Mouse (Mus musculus): ENCODE measurements around the gene 1700022I11Rik. TPM values are rescaled to one million over a fixed set of nuclear protein-coding genes. Genes with fewer than 3 reads are reported as not detected.
A peak's percentile ranks its signal among the peaks of the same experiment; 100 is the strongest.

Gene 1700022I11Rik
- polyA plus RNA-seq, 1 experiment: not detected

DNA sequence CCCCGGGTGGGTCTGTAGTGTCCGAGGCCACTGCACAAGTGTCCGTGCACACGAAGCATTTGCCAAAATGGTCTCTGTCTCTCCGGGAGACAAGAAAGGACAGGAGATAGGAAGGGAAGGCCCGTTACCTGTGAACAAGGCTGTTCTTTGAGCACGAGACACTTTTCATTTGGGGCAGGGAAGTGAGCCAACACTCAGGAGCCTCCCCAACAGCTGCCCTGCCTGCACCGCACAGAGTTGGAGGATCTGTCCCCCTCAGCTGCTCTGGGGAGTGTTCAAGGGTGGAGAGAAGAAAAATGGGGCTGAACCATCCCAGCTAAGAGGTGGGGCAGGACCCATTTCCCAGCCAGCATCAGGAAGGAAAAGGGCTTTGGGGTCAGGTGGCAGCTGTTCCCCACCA is 11.4 kb upstream of the 1700022I11Rik start:
- H3K27me3 ChIP-seq (replicated peaks; ENCODE audit: control insufficient read depth, insufficient read depth, low read length): no peaks in the 10 kb centered on the region
- no peak overlapping the region for H3K4me3 ChIP-seq (ENCODE audit: insufficient read depth, low read depth, low read length)
- DNase-seq: no peak
- H3K27ac ChIP-seq (ENCODE audit: insufficient read depth, low read depth, low read length): no peak overlapping the region
- WGBS: 79% methylated on average over 8 of the region's 8 CpGs
- no peaks in the 10 kb centered on the region for H3K36me3 ChIP-seq (ENCODE audit: control insufficient read depth, insufficient read depth, low read length)
- no peak for TF ChIP-seq CTCF (conservative IDR thresholded peaks at IDR 0.05; ENCODE audit: insufficient read depth, insufficient read length, low read depth, low read length)
- no peak for TF ChIP-seq POLR2A (IDR thresholded peaks at IDR 0.05; ENCODE audit: low read depth, low read length)
- H3K4me1 ChIP-seq (ENCODE audit: control insufficient read depth, insufficient read depth, low read length): no peaks in the 10 kb centered on the region

GRCm38 (mm10) chr4:42958942-42959341 is 10.5 kb upstream of the 1700022I11Rik start:
- 76% methylated on average over 8 of the region's 8 CpGs for WGBS
- no peaks in the 10 kb centered on the region for H3K36me3 ChIP-seq (ENCODE audit: control insufficient read depth, insufficient read depth, low read length)
- no peak overlapping the region for H3K4me3 ChIP-seq (ENCODE audit: insufficient read depth, low read depth, low read length)
- no peak overlapping the region for H3K27ac ChIP-seq (ENCODE audit: insufficient read depth, low read depth, low read length)
- H3K27me3 ChIP-seq (replicated peaks; ENCODE audit: control insufficient read depth, insufficient read depth, low read length): no peaks in the 10 kb centered on the region
- H3K4me1 ChIP-seq (ENCODE audit: control insufficient read depth, insufficient read depth, low read length): no peaks in the 10 kb centered on the region
- no peak for DNase-seq
- TF ChIP-seq CTCF (conservative IDR thresholded peaks at IDR 0.05; ENCODE audit: insufficient read depth, insufficient read length, low read depth, low read length) (no peak), POLR2A (IDR thresholded peaks at IDR 0.05; ENCODE audit: low read depth, low read length) (no peak)

DNA sequence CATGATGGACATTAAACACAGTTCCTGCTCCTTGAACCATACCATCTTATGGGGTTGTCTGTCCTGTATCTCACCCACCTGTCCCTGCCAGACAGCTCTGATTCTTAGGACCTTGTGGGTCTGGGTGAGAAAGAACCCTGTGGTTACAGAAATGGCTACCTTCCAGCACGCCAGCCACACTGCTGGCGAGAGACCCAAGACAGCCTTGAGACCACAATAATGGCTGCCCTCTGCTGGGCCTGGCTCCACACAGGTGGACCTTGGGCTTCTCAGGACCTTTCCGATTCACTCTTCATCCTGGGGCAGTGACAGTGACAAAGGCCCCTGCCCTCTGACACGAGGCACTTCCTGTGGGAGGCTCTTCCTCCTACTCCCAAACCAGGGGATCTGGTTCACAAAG is 10.0 kb upstream of the 1700022I11Rik start:
- TF ChIP-seq POLR2A (IDR thresholded peaks at IDR 0.05; ENCODE audit: low read depth, low read length) (no peak), CTCF (conservative IDR thresholded peaks at IDR 0.05; ENCODE audit: insufficient read depth, insufficient read length, low read depth, low read length) (no peak)
- DNase-seq: no peak
- no peak overlapping the region for H3K27ac ChIP-seq (ENCODE audit: insufficient read depth, low read depth, low read length)
- WGBS: 58% methylated on average over 4 of the region's 4 CpGs
- no peak overlapping the region for H3K4me3 ChIP-seq (ENCODE audit: insufficient read depth, low read depth, low read length)
- H3K4me1 ChIP-seq (ENCODE audit: control insufficient read depth, insufficient read depth, low read length): no peaks in the 10 kb centered on the region
- no peaks in the 10 kb centered on the region for H3K36me3 ChIP-seq (ENCODE audit: control insufficient read depth, insufficient read depth, low read length)
- no peaks in the 10 kb centered on the region for H3K27me3 ChIP-seq (replicated peaks; ENCODE audit: control insufficient read depth, insufficient read depth, low read length)

- H3K27ac ChIP-seq (ENCODE audit: insufficient read depth, low read depth, low read length): no peak overlapping the region
- no peaks in the 10 kb centered on the region for H3K27me3 ChIP-seq (replicated peaks; ENCODE audit: control insufficient read depth, insufficient read depth, low read length)
- no peaks in the 10 kb centered on the region for H3K4me1 ChIP-seq (ENCODE audit: control insufficient read depth, insufficient read depth, low read length)
- WGBS: 26% methylated on average over 4 of the region's 4 CpGs
- peak; percentile 75 for DNase-seq
- H3K36me3 ChIP-seq (ENCODE audit: control insufficient read depth, insufficient read depth, low read length): no peaks in the 10 kb centered on the region
- TF ChIP-seq POLR2A (IDR thresholded peaks at IDR 0.05; ENCODE audit: low read depth, low read length) (no peak), CTCF (conservative IDR thresholded peaks at IDR 0.05; ENCODE audit: insufficient read depth, insufficient read length, low read depth, low read length) (peak; percentile 85)
- H3K4me3 ChIP-seq (ENCODE audit: insufficient read depth, low read depth, low read length): no peak overlapping the region
Measured at GRCm38 (mm10) chr4:42961592-42961991, 7.8 kb upstream of the 1700022I11Rik start.

- TF ChIP-seq CTCF (conservative IDR thresholded peaks at IDR 0.05; ENCODE audit: insufficient read depth, insufficient read length, low read depth, low read length) (0 out of 2 replicates have a peak, but pooled peaks have one; percentile 4), POLR2A (IDR thresholded peaks at IDR 0.05; ENCODE audit: low read depth, low read length) (no peak)
- 94% methylated on average over 2 of the region's 2 CpGs for WGBS
- Histone ChIP-seq H3K27me3 (replicated peaks; ENCODE audit: control insufficient read depth, insufficient read depth, low read length) (no peaks in the 10 kb centered on the region), H3K4me3 (ENCODE audit: insufficient read depth, low read depth, low read length) (no peak overlapping the region), H3K36me3 (ENCODE audit: control insufficient read depth, insufficient read depth, low read length) (no peaks in the 10 kb centered on the region), H3K27ac (ENCODE audit: insufficient read depth, low read depth, low read length) (no peak overlapping the region), H3K4me1 (ENCODE audit: control insufficient read depth, insufficient read depth, low read length) (no peaks in the 10 kb centered on the region)
- no peak for DNase-seq
Measured at GRCm38 (mm10) chr4:42963480-42963879, 5.9 kb upstream of the 1700022I11Rik start.

DNA sequence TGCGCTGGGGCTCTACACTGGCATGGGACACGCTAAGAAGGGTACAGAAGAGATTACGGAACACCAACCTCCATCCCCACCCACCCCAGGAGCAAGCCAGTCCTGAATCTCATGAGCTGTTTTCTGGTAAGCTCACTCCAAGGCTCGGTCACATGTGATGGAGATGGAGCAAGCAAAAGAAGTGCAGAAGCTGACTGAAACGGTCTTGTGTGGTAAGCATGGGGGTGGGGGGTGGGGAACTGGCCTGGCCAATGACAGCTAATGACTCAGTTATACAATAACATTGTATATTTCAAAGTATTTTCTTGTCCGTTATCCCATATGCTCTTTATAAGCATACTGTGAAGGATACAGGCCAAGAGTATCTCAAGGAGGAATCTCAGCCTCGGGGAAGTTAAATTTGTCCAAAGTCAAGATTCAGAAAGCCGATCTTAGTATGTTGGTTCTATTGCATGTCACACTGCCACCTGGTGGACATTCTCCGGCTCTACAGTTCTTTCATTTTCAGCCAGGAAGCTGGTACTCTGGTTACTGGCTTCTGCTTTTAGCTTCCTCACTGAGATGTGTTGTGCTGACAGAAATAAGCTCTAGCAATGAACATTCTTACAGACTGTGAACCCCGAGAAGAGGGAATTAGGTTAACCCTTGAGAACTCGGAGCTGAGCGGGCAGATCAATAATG is 4.2 kb upstream of the 1700022I11Rik start:
- peak; percentile 62 for DNase-seq

DNA sequence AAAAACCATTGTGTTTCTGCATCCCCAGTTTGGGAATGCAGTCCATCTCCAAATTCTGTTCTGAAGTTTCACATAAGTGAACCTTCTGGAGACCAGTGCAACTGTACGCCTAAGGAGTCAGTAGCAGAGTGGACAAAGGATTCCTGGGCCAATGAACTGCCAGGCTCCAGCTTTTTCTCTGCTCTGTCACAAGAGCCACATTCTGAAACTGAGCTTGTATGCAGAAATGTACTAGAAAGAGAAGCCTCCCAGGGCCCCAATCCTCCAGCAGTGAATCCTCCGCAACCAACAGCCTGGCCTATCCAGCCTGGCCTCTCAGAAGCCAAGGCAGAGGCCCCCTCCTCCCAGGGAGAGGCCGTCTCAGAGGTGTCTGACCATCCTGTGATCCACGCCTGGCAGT is 3.5 kb downstream of the 1700022I11Rik start:
- no peak for DNase-seq
- TF ChIP-seq POLR2A (IDR thresholded peaks at IDR 0.05; ENCODE audit: low read depth, low read length) (no peak), CTCF (conservative IDR thresholded peaks at IDR 0.05; ENCODE audit: insufficient read depth, insufficient read length, low read depth, low read length) (no peak)
- Histone ChIP-seq H3K4me3 (ENCODE audit: insufficient read depth, low read depth, low read length) (no peak overlapping the region), H3K27me3 (replicated peaks; ENCODE audit: control insufficient read depth, insufficient read depth, low read length) (no peaks in the 10 kb centered on the region), H3K4me1 (ENCODE audit: control insufficient read depth, insufficient read depth, low read length) (no peaks in the 10 kb centered on the region), H3K36me3 (ENCODE audit: control insufficient read depth, insufficient read depth, low read length) (no peaks in the 10 kb centered on the region), H3K27ac (ENCODE audit: insufficient read depth, low read depth, low read length) (no peak overlapping the region)
- WGBS: 76% methylated on average over 4 of the region's 4 CpGs

More for the DNA sequence above, 4.2 kb upstream of the 1700022I11Rik start:
- TF ChIP-seq CTCF (conservative IDR thresholded peaks at IDR 0.05; ENCODE audit: insufficient read depth, insufficient read length, low read depth, low read length): peak; percentile 46
- TF ChIP-seq POLR2A (IDR thresholded peaks at IDR 0.05; ENCODE audit: low read depth, low read length): no peak
- H3K27ac ChIP-seq (ENCODE audit: insufficient read depth, low read depth, low read length): no peak overlapping the region
- no peak overlapping the region for H3K4me3 ChIP-seq (ENCODE audit: insufficient read depth, low read depth, low read length)
- H3K4me1 ChIP-seq (ENCODE audit: control insufficient read depth, insufficient read depth, low read length): no peaks in the 10 kb centered on the region
- 20% methylated on average over 12 of the region's 12 CpGs for WGBS
- no peaks in the 10 kb centered on the region for H3K27me3 ChIP-seq (replicated peaks; ENCODE audit: control insufficient read depth, insufficient read depth, low read length)
- no peaks in the 10 kb centered on the region for H3K36me3 ChIP-seq (ENCODE audit: control insufficient read depth, insufficient read depth, low read length)
